Mouse (Mus musculus) hindbrain, embryonic 10.5 days (tissue): ENCODE measurements around the gene Tjp3. TPM values are rescaled to one million over a fixed set of nuclear protein-coding genes. Genes with fewer than 3 reads are reported as not detected.
A peak's percentile ranks its signal among the peaks of the same experiment; 100 is the strongest.

Experiments used
- DNase-seq: peaks from one replicate; pipeline ENCODE4 v3.0.0-alpha.2; 2017; ENCODE audit warnings: low spot score
- H3K27ac ChIP-seq: fragments of 300-500 bp; sonication (generic); 2 replicates; pipeline ENCODE4 v1.5.1; 2016; ENCODE audit warnings: mild to moderate bottlenecking, moderate library complexity
- H3K27me3 ChIP-seq: fragments of 300-500 bp; sonication (generic); 2 replicates; pipeline ENCODE4 v1.6.1; 2016; ENCODE audit warnings: mild to moderate bottlenecking; ENCODE audit not compliant: poor library complexity, insufficient read depth, severe bottlenecking
- H3K36me3 ChIP-seq: fragments of 300-500 bp; sonication (generic); 2 replicates; pipeline ENCODE4 v1.6.1; 2016; ENCODE audit warnings: mild to moderate bottlenecking, moderate library complexity
- H3K4me1 ChIP-seq: fragments of 300-500 bp; sonication (generic); replicated peaks from 2 replicates; pipeline ENCODE4 v1.6.1; 2016; ENCODE audit warnings: mild to moderate bottlenecking
- H3K4me3 ChIP-seq: fragments of 300-500 bp; sonication (generic); 2 replicates; pipeline ENCODE4 v1.5.1; 2016; ENCODE audit warnings: mild to moderate bottlenecking, moderate library complexity
- H3K9me3 ChIP-seq: fragments of 300-500 bp; sonication (generic); 2 replicates; pipeline ENCODE4 v1.6.1; 2016; ENCODE audit warnings: mild to moderate bottlenecking, moderate library complexity
- WGBS: fragments of 180-500 bp; shearing (Covaris S2); methylation state at CpG from one replicate; pipeline ENCODE4 v1.1.7; 2016; 5-methylcytosine and 5-hydroxymethylcytosine counted together
- polyA plus RNA-seq: library from polyadenylated mRNA; unstranded; fragments of >200 nt; fragmentation: Nextera tagmentation; extraction: Ambion mirVana; gene quantifications from 2 replicates; pipeline ENCODE4 v1.2.1, GENCODE M21; 2016

The Tjp3 gene
- polyA plus RNA-seq, 1 experiment from 2014 or later = 7.0 TPM

DNA sequence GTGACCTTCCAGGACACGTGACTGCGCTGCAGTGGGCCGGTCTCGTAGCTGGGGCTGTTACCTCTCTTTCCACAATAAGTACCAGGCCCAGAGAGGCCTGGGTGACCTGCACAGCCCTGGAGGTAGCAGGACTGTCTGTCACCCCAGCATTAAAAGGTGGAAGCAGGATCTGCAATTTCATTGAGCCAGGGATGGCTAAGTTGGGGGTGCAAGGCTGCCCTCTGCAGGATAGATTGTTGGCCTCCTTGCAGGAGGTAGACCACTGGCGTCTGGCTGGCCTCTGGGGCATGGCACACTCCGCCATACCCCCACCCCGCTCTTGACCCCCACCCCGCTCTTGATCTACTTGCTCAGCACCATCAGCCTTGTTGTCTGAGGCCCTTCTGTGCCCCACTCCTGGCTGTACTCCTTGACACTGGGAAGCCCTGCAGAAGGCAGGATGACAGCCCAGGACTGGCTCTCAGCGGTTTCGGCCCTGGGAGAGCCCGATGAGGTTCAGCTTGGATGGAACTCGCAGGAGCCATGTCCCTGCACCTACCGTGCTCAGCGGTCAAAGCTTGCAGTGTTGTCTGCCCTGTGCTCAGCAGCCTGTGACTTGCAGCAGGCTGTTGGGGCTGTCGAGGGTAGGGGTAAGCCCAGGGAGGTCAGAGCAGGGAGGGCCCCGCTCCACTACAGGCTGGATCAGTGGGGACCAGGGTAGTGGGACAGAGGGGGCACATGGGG is 25.1 kb upstream of the Tjp3 start:
- peak overlapping the region; percentile 38 for H3K4me3 ChIP-seq
- H3K27me3 ChIP-seq = peaks cover 9% of the 10 kb centered on the region; the same call in 1 of the 2 replicates
- DNase-seq = no peak
- peaks cover 74% of the 10 kb centered on the region for H3K36me3 ChIP-seq
- H3K9me3 ChIP-seq = no peaks in the 10 kb centered on the region
- H3K4me1 ChIP-seq = peaks cover 41% of the 10 kb centered on the region
- peak overlapping the region; percentile 72 for H3K27ac ChIP-seq
- 40% methylated on average over 16 of the region's 16 CpGs for WGBS

DNA sequence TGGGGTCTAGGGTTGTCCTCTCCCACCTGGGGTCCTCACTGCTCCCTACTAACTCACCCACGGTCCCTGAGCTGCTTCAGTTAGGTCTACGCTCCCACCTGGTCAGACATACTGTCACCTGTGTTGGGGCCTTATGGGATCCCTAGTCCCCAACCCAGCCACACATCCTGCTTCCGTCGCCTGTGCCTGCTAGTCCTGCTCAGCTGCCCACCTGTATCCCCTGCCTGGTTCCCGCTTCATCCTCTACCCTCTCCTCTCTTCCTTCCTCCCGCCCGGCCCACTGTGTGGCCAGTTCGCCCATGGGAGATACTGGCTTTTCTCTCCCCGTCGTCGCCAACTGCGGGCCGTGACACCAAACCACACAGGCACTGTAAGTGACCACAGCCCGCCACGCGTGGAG is 24.2 kb upstream of the Tjp3 start:
- Histone ChIP-seq H3K36me3 (peaks cover 83% of the 10 kb centered on the region), H3K4me3 (no peak overlapping the region), H3K9me3 (no peaks in the 10 kb centered on the region), H3K27ac (no peak overlapping the region), H3K27me3 (peaks cover 9% of the 10 kb centered on the region; the same call in 1 of the 2 replicates), H3K4me1 (peaks cover 40% of the 10 kb centered on the region)
- DNase-seq = no peak
- WGBS = 92% methylated on average over 16 of the region's 16 CpGs

DNA sequence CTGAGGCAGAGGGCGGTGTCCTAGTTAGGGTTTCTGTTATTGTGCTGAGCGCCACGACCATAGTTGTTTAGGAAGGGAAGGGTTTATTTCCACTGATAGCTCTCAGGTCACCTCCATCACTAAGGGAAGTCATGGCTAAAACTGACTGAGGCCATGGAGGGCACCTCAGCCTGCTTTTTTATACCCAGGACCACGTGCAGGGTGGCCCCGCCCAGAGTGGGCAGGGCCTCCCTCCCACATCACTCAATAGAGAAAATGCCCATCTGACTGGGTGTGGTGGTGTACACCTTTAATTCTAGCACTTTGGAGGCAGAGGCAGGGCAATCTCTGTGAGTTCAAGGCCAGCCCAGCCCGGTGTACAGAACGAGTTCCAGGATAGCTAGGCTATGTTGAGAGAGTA is 22.8 kb upstream of the Tjp3 start:
- no peaks in the 10 kb centered on the region for H3K9me3 ChIP-seq
- H3K4me1 ChIP-seq = peaks cover 31% of the 10 kb centered on the region
- no peak overlapping the region for H3K4me3 ChIP-seq
- H3K27ac ChIP-seq = no peak overlapping the region
- H3K27me3 ChIP-seq = peaks cover 9% of the 10 kb centered on the region; the same call in 1 of the 2 replicates
- DNase-seq = no peak
- peaks cover 97% of the 10 kb centered on the region for H3K36me3 ChIP-seq
- WGBS = 79% methylated on average over 7 of the region's 7 CpGs

DNA sequence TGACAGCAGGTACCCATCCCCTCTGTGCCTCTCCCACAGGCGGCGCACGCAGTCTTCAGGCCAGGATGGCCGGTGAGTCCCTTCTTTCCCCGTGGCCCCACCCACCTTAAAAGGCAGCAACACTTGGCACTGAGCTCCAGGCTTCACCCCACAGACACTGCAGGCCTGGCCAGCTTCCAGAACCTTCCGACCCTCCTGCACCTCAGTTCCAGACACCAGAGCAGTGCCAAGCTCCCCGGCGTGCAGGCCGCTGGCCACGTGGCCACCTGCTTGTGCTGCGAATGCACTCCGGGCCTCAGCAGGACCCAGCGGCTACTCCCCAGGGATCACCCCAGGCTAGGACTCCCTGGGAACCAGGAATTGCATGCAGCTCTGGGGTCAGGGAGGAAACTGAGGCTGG is 22.2 kb upstream of the Tjp3 start:
- WGBS = 95% methylated on average over 13 of the region's 13 CpGs
- peaks cover 99% of the 10 kb centered on the region for H3K36me3 ChIP-seq
- H3K4me3 ChIP-seq = peak overlapping the region; percentile 2; the same call in 1 of the 2 replicates
- no peak overlapping the region for H3K27ac ChIP-seq
- no peak for DNase-seq
- H3K27me3 ChIP-seq = peaks cover 9% of the 10 kb centered on the region; the same call in 1 of the 2 replicates
- H3K9me3 ChIP-seq = no peaks in the 10 kb centered on the region
- peaks cover 25% of the 10 kb centered on the region for H3K4me1 ChIP-seq

DNA sequence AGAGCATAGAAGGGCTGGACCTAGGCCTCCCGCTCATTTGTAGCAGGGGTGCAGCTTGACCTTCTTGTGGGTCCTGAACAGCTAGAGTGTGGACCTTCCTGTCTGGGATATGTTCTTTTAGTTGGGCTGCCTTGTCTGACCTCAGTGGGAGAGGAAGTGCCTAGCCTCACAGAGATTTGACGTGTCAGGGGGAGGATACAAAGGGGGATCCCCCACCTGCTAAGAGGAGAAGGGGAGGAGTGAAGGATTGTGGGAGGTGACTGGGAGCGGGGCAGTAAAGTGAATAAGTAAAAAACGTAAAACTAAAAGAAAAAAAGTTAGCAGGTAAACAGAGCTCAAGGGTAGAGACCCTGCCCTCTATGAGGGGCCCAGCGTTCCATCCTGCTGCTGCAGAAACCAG is 18.2 kb upstream of the Tjp3 start:
- Histone ChIP-seq H3K9me3 (no peaks in the 10 kb centered on the region), H3K4me3 (no peak overlapping the region), H3K27me3 (no peaks in the 10 kb centered on the region), H3K27ac (no peak overlapping the region), H3K4me1 (peaks cover 7% of the 10 kb centered on the region), H3K36me3 (peaks cover 100% of the 10 kb centered on the region)
- 88% methylated on average over 5 of the region's 5 CpGs for WGBS
- no peak for DNase-seq

DNA sequence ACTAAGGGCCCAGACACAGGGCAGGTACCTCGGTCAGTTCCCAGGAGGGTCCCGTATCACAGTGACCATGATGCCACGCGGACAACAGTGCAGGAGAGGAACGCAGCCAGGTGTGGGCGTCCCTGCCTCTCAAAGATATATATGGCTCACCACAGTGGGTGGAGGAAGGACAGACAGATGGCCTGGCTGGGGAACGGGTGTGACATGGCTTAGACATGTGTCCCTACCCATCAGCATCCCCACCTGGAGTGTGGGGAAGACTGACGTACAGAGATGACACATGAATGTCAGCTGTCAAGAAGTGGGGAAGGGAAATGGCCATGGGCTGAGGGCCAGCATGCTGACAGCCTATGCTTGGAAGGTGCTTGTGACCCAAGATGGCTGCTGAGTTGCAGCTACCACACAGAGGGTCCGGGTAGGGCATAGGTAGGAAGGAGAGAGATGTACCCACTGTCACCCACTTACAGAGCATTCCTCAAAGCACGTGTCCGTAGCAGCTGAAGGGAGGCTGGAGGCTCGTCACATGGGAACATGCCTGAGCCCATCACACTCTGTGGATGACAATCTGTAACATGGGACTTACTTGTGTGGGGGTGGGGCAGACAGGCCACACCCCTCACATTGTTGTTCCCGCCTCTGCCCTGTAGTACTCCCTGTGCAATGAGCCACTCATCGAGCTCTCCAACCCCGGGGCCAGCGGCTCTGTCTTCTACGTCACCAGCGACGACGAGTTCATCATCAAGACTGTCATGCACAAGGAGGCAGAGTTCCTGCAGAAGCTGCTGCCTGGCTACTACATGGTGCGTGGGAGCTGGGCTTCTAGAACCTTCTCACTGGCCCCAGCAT is 15.7 kb upstream of the Tjp3 start:
- 95% methylated on average over 21 of the region's 21 CpGs for whole genome bisulfite sequencing
- no peak for DNase-seq

DNA sequence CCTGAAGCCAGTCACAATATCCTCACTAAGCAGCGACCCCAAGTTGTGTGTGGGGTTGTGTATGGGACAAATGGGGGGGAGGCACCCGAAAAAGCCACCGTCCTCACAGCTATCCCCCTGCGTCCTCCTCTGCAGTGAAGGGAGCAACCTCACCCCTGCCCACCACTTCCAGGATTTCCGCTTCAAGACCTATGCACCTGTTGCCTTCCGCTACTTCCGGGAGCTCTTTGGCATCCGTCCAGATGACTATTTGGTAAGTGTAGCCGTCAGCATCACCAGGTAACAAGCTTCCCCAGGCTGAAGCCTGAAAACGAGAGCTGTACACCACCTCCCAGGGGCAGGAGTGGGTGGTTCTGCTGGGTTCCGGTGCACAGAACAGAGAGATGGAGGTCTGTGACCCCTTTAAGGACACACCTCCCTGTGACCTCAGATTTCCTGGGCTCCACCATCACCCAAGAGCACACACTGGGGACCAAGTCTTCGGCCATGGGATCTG is 14.8 kb upstream of the Tjp3 start:
- H3K4me3 ChIP-seq = no peak overlapping the region
- WGBS = 96% methylated on average over 12 of the region's 12 CpGs
- H3K9me3 ChIP-seq = no peaks in the 10 kb centered on the region
- DNase-seq = no peak
- H3K27me3 ChIP-seq = no peaks in the 10 kb centered on the region
- peaks cover 78% of the 10 kb centered on the region for H3K36me3 ChIP-seq
- no peak overlapping the region for H3K27ac ChIP-seq
- H3K4me1 ChIP-seq = peaks cover 38% of the 10 kb centered on the region

More for the DNA sequence above, 15.7 kb upstream of the Tjp3 start:
- no peaks in the 10 kb centered on the region for H3K27me3 ChIP-seq
- H3K4me3 ChIP-seq = no peak overlapping the region
- H3K36me3 ChIP-seq = peaks cover 86% of the 10 kb centered on the region
- no peaks in the 10 kb centered on the region for H3K9me3 ChIP-seq
- H3K4me1 ChIP-seq = peaks cover 30% of the 10 kb centered on the region
- no peak overlapping the region for H3K27ac ChIP-seq

DNA sequence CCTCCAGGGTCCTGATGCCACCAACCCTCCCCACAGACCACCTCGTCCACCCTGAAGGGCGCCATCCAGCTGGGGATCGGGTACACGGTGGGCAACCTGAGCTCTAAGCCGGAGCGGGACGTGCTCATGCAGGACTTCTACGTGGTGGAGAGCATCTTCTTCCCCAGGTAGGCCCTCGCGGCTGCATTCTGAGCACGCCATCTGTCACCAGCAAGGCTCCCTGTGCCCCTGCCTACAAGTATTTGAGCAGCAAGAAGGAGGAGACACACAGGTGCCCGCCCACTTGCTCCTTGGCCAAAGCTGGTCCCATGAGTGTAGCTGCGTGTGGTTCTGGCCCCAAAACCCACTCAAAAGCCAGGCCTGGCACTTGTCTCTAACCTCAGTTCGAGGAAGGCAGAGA is 14.3 kb upstream of the Tjp3 start:
- Histone ChIP-seq H3K9me3 (no peaks in the 10 kb centered on the region), H3K36me3 (peaks cover 72% of the 10 kb centered on the region), H3K27ac (no peak overlapping the region), H3K27me3 (no peaks in the 10 kb centered on the region), H3K4me1 (peaks cover 44% of the 10 kb centered on the region), H3K4me3 (no peak overlapping the region)
- WGBS = 95% methylated on average over 14 of the region's 14 CpGs
- DNase-seq = no peak

DNA sequence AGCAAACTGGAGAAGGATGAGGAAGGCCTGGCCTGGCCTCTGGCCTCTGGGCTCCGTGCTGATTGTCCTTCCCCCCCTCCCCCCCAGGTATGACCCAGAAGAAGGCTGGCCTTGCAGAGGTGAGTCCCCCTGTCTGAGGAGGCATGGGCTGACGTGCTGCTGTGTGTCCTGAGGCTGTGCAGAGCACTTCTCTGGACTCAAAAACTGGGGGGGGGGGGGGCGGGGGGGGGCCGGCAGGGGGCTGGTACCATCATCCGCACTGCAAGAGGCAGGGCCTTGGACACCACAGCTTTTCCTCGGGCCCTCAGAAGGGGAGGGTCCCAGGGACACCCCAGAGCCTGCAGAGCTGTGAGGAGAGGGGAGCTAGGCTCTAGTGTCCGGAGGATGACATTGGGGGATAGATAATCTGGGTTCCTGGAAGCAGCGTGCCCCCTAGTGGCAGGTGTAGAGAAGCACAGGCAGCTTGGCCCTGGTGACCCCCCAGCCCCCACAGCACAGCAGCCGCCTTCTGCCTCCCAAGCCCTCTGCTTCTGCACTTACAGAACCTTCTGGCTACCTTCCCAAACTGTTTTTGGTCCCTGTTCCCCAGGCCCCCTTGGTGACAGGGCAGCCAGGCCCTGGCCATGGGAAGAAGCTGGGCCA is 13.3 kb upstream of the Tjp3 start:
- H3K36me3 ChIP-seq = peaks cover 63% of the 10 kb centered on the region
- WGBS = 27% methylated on average over 9 of the region's 9 CpGs

DNA sequence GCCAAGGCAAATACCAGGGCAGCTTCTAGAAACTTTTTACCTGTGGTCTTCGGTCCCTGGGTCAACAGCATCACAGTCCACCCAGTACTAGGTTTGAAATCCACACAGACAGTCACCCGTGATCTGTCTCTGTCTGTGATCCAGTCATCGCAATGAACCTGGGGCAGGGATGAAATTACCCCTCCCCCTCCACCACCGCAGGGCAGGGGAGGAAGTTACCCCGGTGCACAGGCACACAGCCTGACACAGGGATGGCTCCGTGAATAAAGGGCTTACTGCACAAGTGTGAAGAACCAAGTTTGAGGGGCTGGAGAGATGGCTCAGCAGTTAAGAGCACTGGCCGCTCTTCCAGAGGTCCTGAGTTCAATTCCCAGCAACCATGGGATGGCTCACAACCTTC is 12.4 kb upstream of the Tjp3 start:
- Histone ChIP-seq H3K4me1 (peaks cover 62% of the 10 kb centered on the region), H3K27ac (peak overlapping the region; percentile 36; the same call in 1 of the 2 replicates), H3K27me3 (no peaks in the 10 kb centered on the region), H3K9me3 (no peaks in the 10 kb centered on the region), H3K4me3 (no peak overlapping the region), H3K36me3 (peaks cover 53% of the 10 kb centered on the region)
- DNase-seq = no peak
- WGBS = 81% methylated on average over 7 of the region's 7 CpGs

More for the DNA sequence above, 13.3 kb upstream of the Tjp3 start:
- DNase-seq = peak; percentile 52
- H3K4me1 ChIP-seq = peaks cover 53% of the 10 kb centered on the region
- no peaks in the 10 kb centered on the region for H3K27me3 ChIP-seq
- H3K27ac ChIP-seq = peak overlapping the region; percentile 20; the same call in 1 of the 2 replicates
- H3K9me3 ChIP-seq = no peaks in the 10 kb centered on the region
- H3K4me3 ChIP-seq = no peak overlapping the region

DNA sequence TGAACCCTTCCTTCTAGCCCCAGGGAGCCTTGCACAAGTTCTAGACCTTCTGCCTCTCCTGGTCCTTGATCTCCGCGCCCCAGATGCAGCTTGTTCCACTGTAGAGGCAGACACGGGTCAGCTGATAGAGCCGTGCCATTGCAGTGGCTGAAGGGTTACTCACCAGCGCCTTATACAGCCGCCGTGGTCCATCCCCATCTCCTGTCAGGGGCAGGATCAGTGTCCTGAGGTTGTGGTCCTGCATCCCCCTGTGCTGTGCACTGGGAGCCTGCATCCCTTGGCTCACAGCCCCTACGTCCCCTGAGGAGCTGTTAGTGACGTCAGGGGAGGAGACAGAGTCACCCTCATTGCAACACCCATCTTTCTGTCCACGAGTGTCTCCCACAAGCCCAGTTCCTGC is 11.9 kb upstream of the Tjp3 start:
- Histone ChIP-seq H3K27me3 (no peaks in the 10 kb centered on the region), H3K9me3 (no peaks in the 10 kb centered on the region), H3K27ac (peak overlapping the region; percentile 36; the same call in 1 of the 2 replicates), H3K36me3 (peaks cover 53% of the 10 kb centered on the region), H3K4me3 (peak overlapping the region; percentile 23; the same call in 1 of the 2 replicates), H3K4me1 (peaks cover 67% of the 10 kb centered on the region)
- 79% methylated on average over 10 of the region's 10 CpGs for WGBS
- DNase-seq = no peak

DNA sequence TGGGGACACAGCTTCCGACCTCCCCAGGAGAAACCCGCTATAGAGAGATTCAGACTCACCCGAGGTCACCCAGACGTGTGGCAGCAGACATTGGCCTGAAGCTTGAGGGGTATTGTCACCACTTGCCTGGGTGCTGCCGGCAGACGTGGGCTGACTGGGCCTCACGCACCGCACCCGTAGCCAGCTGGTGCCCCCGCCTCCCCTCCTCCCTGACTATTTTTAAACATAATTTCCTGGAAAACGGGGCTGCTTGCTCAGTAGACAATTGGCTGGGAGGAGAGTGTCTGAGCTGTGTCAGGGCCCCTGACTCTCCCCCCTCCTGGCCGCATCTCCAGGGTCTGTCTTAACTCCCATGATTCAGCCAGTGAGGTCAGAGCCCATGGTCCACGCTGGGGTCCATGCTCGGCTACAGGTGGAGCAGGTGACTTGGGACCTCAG is 11.4 kb upstream of the Tjp3 start:
- Histone ChIP-seq H3K4me3 (peak overlapping the region; percentile 23; the same call in 1 of the 2 replicates), H3K4me1 (peaks cover 72% of the 10 kb centered on the region), H3K36me3 (peaks cover 52% of the 10 kb centered on the region), H3K9me3 (no peaks in the 10 kb centered on the region), H3K27ac (peak overlapping the region; percentile 53), H3K27me3 (no peaks in the 10 kb centered on the region)
- DNase-seq = no peak
- WGBS = 75% methylated on average over 14 of the region's 14 CpGs
